Mouse (Mus musculus) kidney, postnatal 10 days (tissue): ENCODE measurements at regions not wholly inside any gene's neighbourhood (a gene's known extent, or its start where the extent isn't known, plus 50 kb on each side); places are given as distances from the start of the nearest gene placed in this dataset.

ENCODE experiments used
- DNase-seq: peaks from one replicate; pipeline ENCODE4 v3.0.0; 2021; ENCODE audit warnings: mixed read lengths

DNA sequence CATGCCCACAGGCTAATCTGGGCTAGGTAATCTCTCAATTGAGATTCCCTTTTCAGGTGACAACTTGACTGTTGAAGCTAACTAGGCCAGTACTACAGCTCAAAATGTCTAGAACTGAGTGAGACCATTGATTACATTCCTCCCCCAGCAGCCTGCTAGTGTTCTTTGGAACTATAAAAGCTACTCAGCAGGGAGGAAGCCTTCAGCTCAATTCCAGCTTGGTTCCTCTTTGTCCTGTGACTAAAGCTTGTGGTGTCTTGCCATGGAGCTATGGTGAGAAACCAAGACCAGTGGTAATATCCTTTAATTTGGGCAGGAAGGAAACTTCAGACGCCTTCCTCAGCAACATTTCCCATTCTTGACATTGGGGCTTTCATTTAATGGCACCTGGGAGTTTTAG, 52.9 kb upstream of the Ccser1 start:
- DNase-seq: no peak

DNA sequence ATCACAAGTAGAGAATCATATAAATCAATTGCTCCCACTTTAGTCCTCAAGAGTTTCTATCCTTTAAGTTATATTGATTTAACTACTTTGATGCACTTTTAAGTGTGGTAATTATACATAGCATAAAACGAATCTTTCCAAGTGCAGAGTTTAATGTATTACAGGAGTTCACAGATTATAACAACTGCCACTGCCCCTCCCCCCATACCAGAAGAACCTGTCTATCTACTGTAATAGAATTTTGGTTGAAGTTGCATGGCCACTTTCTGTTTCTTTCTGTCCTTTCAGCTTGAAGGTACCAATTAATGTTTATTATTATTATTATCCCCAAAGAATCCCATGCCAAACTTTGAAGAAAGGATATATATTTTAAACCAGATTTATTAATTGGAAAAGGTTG, 51.9 kb upstream of the Ccser1 start:
- DNase-seq: peak; percentile 48
